Mouse (Mus musculus) hindlimb bud, embryonic 11.5 days (tissue): ENCODE data around the gene Gm5728.
"Not testable (repeated sequence)": the region's sequence is repeated elsewhere in the genome, so short reads cannot be mapped to it uniquely, and the experiment has no call there.

Experiments
- DNase-seq: peaks from one replicate; pipeline ENCODE4 v3.0.0-alpha.2; 2012; ENCODE audit warnings: low read depth, low spot score; ENCODE audit errors: extremely low spot score

The Gm5728 gene

DNA sequence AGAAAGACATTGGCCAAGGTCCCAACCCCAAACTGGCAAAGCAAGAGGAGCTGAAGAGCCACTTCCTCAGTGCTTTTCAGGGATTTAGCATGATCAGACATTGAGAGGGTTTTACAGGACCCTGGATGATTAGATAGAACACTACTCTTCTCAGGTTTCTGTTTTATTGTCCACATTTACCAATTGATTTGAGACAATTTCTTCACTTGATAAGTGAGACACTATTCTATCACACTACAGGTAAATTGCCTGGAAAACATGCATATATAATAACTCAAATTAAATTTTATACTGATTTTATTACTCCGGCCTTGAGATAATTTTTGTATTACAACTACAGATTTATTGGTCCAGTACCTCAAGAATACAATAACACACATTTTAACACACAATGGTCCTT is at the start of gene Gm5728:
Gm5728 (minus strand) TSS at position 101 of the 400 bp plus-strand sequence.
- not testable (repeated sequence) for DNase-seq

DNA sequence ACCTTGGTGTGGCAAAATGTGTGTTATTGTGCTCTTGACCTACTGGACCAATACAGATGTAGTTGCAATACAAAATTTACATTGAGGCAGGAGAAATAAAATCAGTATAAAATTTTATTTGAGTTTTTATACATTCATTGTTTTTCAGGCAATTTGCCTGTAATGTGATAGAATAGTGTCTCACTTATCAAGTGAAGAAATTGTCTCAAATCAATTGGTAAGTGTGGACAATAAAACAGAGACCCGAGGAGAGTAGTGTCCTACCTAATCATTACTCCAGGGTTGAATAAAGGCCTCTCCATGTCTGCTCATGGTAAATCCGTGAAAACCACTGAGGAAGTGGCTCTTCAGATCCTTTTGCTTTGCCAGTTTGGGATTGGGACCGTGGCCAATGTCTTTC is 42.4 kb upstream of the Gm5728 start, which contains the start of gene Vmn1r100:
Vmn1r100 (plus strand) TSS at position 301 of the 400 bp plus-strand sequence.
- not testable (repeated sequence) for DNase-seq

DNA sequence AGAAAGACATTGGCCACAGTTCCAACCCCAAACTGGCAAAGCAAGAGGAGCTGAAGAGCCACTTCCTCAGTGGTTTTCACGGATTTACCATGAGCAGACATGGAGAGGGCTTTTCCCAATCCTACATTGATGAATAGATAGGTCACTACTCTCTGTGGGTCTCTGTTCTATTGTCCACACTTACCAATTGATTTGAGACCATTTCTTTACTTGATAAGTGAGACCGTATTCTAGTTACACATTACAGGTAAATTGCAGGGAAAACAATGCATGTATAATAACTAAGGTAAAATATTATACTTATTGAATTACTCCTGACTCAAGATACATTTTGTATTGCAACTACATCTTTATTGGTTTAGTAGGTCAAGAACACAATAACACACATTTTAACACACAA is 41.2 kb downstream of the Gm5728 start, which contains the start of gene Gm4133:
Gm4133 (minus strand) TSS at position 101 of the 400 bp plus-strand sequence.
- DNase-seq, result not testable (repeated sequence)
